Mouse (Mus musculus) inflammation-experienced regulatory T-cells, adult 6 months (primary cell): ENCODE results near the gene Dock6. TPM values are rescaled to one million over a fixed set of nuclear protein-coding genes. Genes with fewer than 3 reads are reported as not detected.

Experiments
- ATAC-seq: one replicate; pipeline ENCODE4 v1.8.0; 2017
- polyA plus RNA-seq, 3 experiments: library from polyadenylated mRNA; unstranded; fragments of 100-300 nt; shearing (Covaris generic); gene quantifications; one replicate each; pipeline ENCODE4 v1.2.1; 2017

Gene Dock6
- polyA plus RNA-seq, 3 experiments from 2014 or later, result 1.7 to 2.1 (median 1.9) TPM

DNA sequence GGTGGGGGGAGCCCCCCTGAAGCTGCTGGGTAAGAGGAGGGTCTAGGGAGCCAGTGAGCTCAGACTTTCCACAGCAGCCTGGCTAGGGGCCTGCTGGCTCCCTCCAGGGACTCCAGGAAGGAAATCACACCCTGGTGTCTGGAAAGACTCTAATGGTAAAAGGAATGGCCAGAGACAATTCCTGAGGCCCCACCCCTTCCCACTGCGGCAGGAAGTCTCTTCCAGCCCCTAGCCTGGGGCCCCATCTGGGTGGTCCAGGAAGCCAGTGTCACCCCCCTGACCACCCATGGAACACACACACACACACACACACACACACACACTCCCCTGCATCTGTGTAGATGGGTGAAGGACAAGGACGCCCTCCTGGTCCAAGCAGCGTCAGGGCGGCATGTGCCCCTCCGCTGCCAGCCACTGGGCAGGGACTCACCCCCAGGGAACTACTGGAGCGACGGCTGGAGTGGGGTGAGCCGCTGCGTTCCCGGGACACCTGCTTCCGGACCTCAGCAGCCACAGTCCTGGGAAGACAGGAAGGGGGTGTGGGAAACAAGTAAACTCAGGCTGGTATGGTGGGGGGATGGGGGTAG, 5.6 kb downstream of the Dock6 start:
- ATAC-seq, result no peak

DNA sequence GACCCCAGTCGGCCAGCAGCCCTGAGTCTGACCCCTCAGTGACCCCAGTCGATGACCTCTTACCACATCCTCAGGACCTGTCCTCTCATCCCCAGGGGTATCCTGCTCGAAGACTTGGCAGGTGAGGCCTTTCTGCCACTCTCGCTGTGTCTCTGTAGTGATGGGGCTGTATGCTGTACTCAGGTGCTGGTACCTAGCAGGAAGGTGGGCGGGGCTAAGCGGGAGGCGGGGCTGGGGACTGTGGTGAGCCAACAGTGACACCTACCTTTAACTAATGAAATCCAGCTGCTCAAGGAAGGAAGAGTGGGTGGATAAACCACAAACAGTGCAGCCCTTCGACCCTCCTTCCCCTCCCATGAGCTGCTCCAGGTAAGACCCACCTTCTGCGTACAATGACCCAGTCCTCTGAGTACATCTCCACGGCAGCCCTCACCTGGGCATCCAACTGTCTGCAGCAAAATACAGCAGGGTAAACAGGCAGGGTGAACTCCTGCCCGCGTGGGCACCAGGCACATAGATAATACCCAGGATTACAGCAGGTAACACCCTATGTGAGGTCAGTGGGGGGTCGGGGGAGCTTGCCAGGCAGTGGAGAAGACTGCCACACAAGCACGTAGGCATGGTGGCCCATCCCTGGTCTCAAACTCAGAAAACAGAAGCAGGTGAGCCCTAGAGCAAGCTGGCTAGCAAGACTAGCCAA, 6.9 kb downstream of the Dock6 start:
- no peak for ATAC-seq

DNA sequence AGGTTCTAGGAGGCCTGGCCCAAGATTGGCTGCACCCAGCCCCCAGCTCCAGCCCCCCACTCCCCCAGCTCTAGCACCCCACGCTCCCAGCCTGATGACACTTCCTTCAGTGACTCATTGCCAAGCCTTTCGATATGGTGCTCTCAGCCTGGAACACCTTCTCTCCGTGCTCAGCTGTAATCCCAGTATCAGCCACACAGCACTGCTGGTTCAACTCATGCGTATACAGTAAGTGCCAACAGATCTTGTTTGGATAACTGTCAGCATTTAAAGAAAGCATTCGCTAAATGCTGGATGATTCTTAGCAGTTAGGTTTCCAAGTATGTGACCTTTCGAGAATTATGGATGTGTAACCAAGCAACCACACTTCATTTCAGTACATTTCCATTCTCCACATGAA, 9.3 kb downstream of the Dock6 start:
- ATAC-seq, result no peak

DNA sequence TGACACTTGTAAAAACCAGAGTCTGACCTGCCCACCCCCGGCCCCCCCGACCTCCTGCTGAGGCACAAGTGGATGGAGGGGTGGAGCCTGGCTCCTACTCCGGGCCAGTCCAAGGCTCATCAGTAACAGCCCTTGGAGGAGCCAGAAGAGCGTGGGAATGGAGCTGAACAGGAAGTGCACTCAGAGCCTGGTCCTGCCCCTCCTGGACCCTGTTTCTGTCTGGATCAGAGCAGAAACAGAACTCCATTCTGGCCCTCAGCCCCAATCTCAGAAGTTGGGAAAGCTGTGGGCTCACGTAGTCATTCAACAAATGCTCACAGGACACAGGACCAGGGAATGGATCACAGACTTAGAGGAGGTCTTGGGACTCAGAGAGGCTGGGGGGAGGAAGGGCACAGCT, 10.0 kb downstream of the Dock6 start:
- ATAC-seq, result no peak

DNA sequence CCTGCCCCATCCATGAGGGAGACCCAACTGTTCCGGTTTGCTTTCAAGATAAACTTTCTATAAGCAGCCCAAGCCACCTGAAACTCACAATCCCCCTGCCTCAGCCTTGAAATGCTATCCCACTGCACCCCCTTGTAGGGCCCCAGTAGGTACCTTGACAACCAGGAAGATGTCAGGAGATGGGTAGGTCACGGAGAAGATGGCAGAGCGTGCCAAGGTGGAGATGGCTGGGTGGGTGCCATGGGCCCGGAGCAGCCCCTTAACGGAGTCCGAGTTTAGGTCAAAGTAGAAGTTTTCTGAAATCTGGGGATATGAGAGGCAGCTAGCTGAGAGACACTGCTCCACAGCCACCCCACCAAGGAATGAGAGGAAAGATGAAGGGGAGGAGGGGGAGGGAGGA, 11.1 kb downstream of the Dock6 start:
- no peak for ATAC-seq

DNA sequence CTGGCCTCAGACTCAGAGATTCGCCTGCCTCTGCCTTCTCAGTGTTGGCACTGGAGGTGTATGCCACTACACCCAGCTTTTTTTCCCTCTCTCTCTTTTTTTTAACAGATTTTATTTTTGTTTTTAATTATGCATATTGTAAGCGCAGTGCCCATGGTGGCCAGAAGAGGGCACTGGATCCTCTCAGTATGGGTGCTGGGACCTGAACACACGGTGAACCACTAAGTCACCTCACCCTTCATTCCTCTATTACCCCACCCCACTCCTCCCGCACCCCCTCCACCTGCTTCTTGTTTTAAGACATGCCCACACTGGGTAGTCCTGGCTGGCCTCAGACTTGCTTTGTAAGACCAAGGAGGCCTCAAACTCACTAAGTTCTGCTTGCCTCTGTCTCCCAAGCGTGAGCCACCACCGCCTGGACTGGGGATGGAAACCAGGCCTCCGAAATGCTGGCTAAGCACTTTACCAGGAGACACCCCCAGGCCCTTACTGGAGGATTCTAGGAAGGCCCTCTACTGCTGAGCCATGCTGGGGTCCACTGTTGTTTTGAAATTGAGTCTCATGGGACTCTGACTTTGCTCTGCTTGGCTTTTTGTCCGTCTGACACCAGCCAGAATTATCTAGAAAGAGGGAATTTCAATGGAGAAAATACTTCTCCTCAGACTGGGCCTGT, 12.2 kb downstream of the Dock6 start:
- ATAC-seq, result no peak

DNA sequence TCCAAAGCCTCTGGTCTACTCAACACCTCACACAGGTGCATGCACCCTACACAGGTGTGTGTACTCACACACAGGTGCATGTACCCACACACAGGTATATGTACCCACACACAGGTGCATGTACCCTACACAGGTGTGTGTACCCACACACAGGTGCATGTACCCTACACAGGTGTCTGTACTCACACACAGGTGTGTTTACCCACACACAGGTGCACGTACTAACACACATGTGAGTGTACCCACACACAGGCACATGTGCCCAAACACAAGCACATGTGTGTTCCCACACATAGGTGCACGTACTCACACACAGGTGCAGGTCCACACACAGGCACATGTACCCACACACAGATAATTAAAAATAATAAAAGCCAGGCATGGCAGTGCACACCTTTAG, 14.7 kb downstream of the Dock6 start:
- no peak for ATAC-seq

DNA sequence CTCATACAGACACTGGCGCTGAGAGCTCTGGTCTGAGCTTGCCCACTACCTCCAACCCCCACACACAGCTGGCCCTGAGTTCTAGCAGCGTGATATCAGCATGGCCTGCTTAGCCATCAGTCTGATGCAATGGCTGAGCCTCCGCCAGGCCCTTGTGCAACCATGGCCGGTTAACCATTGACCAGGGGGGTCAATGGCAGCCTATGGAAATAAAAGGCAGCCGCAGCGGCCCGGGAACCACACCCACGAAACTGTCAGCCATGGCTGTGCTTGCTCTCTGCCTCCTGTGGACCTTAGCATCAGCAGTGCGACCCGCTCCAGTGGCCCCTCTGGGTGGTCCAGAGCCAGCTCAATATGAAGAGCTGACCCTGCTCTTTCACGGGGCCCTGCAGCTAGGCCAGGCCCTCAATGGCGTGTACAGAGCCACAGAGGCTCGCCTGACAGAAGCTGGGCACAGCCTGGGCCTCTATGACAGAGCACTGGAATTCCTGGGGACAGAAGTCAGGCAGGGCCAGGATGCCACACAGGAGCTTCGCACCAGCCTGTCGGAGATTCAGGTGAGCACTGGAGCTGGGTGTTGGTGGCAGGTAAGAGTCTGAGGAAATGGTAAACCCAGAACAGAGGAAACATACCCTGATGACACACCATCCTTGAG, 17.1 kb downstream of the Dock6 start, which contains the start of gene Angptl8:
Gene Angptl8 (plus strand): TSS at position 253 of the 655 bp plus-strand sequence.
- no peak for ATAC-seq

DNA sequence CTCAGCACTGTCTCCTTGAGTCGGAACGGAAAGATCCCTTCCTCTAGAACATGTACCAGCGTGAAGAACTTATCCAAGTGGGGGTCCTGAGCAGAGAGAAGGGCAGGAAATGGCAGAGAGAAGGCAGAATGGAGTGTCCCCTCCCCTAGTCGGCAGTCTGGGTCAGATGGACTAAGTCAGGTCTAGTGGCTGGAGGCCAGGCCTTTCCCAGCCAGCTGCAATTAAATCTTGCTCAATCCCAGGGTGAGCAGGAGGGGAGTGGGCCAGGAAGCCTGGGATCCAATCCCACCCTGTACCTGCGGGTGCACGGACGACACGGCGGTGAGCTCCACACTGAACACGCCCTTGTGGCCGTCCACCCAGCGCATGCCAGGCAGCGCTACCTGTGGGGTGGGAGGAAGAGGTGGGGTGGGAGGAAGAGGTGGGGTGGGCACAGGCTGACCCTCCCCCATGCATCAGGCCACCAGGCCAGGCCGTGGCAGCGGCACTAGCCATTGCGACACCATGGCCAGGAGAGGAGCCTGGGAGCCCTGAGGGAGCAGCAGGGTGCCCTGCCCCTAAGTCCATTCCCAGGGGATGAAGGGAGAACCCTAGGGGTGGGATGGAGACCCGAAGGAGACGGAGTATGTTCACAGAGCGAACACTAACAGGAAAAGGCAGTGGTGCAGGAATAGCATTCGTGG, 20.7 kb downstream of the Dock6 start:
- no peak for ATAC-seq

DNA sequence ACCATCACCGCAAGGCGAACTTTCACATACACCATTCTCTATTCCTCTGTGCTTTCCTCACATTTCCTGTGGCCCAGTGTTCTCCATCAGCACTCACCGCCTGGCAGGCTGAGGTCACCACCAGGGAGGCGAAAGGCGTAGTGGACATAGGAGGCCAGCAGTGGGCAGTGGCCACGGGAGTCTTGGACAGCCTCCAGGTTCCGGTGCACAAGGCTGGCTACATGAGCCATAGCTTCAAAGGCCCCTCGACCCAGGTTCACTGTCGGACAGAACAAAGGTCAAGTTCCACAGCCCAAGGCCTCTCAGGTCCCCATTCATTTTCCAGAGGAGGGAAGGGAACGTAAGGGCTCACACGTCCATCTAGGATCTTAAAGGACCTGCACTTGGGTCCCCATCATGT, 21.5 kb downstream of the Dock6 start:
- ATAC-seq, result no peak

DNA sequence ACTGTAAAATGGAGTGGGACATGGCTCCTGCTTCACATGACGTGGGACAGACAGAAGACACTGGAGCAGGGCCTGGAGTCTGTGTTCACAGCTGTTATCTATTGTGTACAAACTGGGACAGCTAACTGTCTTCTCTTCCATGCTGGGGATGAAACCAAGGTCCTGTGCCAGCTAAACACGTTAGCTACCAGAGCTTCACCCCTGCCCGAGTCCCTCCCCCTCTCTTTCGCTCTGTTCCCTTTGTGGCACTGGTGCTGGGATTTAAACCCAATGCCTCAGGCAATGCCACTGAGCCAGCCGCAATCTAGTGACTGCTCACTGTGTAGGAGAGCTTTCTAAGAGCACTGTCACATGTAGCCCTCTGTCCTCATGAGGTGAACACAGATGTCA, 22.0 kb downstream of the Dock6 start:
- ATAC-seq, result no peak

DNA sequence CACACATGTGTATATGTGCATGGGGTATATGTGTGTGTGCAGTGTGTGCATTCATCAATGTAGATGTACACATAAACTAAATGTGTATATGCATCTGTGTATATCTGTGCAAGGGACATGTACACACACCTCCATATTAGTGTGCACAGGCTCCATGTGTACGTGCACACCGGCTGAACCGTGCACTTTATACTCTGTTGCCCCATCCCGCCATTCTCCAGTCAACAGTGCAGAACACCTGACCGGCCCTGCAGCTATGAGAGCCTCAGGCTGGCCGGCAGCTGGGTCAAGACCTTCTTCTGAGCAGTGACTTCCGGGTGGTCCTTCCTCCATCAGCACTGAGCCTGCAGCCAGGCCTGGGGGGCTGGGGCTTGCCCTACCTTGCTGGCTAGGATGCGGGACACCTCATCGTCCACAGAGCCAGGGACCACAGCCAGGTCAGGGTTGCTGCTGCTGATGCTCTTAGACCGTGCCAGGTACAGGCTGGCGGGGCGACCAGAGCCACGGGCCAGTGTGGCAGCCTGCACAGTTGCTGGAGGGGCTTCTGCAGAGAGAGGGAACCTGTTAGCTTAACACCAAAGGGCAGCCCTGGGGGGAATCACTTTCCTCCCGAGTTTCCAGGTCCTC, 22.5 kb downstream of the Dock6 start:
- no peak for ATAC-seq

DNA sequence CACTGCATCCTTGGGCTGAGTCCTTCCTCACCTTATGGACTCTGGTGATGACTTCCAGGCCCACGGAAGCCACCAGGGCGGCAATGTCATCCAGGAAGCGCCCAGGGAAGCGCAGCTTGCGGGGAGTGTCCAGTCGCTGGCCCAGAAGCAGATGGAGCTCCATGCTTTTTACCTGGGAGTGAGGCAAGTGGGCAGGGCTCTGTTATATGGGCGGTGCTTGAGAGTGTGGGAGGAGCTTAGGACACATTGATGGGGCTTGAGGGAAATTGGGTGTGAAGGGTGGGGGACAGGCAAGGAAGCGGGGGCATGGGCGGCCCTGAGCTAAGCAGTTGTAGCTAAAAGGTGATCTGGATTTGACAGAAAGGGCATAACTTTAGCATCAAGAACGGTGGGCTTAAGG, 28.1 kb downstream of the Dock6 start:
- no peak for ATAC-seq

DNA sequence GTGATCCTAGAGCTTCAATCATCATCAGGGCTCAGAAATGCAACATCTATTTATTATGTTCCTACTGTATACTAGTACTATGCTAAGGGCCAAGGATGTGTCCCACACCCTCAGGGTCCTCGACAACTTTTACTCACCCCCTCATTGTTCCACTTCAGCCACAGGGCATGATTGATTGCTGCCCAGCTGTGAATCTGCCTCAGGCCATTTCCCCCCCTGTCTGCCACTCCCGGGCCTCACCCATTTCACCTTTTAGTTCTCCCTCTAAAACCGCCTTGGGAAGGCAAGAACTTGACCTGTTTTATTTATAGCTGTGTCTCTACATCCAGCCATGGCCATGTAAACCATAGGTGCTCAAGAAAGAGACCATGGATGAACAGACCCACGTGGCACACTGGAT, 28.5 kb downstream of the Dock6 start:
- no peak for ATAC-seq

DNA sequence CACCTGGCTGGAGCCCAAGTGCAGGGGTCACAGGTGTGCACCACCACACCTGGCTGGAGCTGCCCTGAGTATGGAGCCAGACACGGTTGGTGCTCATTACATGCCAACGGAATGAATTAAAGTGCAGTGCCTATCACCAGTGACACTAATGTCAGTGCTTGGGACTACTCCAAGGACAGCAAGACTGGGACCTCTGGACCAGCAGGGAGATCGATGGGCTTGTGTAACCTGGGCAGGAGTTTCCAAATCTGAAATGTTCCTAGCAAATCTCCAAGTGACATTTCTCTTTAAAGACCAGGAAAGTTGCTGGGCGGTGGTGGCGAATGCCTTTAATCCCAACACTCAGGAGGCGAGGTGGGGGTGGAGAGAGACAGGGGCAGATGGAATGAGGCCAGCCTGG, 29.7 kb downstream of the Dock6 start:
- ATAC-seq, result no peak

DNA sequence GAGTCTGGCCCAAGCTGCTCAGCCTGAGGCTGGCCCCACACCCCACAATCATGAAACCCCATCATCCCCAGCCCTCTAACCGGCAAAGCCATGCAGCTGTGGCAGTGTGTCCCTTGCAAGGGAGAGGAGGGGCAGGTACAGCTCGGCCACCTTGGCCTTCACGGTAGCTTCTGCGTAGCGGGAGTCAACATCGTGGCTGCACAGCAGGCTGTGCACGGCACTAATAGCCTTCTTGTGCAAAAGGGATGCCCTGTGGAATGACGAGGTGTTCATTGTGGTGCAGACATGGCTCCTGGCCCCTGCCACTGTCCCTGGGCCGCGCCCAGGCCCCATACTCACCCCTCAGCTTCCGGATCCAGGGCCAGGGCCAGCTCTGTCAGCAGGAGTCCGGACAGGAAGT, 32.3 kb downstream of the Dock6 start:
- no peak for ATAC-seq

DNA sequence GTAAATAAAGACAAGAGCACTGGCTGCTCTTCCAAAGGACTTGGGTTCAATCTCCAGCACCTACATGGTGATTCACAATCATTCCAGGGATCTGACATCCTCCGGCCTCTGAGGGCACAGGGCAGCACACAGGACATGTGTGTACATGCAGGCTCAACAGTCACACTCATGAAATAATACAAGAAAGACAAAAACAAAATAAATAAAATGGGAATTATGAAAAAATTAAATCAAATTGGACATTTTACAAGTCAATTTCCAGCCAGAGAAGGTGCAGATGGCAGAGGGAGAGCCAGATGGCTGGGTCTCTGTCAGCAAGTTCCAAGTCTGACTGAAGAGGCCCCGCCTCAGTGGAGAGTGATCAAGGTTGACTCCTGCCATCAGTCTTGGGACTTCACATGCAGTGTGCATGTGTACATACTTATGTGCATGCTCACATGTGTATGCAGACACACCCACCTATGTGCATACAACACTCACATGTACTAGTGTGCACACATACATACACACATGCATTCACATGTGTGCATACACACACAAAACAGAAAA, 33.2 kb downstream of the Dock6 start:
- ATAC-seq, result no peak

DNA sequence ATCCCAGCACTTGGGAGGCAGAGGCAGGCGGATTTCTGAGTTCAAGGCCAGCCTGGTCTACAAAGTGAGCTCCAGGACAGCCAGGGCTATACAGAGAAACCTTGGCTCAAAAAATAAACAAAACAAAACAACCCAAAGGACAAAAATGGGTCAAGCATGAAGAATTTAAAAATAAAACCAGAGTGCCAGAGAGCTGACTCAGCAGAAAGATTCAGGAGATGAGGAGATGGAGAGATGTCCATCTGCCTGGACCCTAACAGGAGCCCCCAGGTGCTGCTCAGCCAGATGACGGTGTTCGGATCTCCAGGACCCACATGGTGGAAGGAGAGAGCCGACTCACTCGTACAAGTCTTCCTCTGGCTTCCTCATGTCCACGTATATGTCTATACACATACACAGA, 33.9 kb downstream of the Dock6 start:
- ATAC-seq, result no peak

DNA sequence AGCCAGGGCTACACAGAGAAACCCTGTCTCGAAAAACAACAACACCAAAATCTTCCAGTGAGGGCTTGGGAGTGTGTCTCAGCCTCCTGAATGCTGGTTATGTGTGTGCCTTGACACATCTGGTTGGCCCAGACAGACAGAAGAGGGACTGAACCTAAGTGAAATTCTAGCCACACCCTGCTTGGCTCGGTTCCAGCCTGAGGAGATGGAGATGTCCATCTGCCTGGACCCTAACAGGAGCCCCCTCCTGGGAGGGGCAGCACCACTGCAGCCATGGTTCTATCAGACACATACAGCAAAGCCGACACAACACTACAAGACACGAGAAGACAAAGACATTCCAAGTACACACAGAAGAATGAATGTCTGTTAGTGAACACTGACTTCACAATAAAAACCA, 34.3 kb downstream of the Dock6 start:
- no peak for ATAC-seq

DNA sequence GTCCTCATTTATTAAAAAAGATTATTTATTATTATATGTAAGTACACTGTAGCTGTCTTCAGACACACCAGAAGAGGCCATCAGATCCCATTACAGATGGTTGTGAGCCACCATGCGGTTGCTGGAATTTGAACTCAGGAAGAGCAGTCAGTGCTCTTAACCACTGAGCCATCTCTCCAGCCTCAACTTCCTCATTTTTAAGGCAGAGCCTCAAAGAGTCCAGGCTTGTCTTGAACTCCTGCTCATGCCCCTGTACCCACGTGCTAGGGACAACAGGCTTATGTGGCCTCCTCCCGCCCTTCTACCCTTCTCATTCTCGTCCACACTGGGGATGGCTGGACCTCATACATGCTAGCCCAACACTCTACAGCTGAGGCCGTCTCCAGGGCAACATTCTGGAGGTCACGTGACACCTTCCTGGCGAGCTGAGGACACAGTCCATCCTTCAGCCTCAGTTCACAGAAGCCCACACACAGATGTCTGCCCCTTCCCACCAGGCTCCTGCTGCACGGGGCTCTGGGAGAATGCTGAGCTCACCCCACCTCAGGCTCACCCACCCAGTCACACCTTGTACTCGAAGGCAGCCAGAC, 35.6 kb downstream of the Dock6 start:
- no peak for ATAC-seq

DNA sequence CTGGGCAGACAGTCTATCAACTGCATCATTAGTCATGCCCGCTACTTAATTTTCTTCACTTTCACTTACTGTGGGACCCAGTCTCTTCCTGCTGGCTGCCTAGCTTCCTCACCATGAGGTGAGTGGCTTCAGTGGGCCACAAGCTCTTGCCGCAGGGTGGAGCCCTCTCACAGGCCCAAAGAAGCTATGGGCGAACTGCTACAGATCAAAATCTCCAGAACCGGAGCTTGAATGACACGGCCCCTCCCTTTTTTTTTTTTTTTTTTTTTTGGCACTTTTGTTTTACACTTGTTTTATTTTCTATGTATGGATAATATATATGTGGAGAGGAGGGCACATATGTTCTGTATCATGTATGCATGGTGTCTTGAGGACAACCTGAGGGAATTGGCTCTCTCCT, 41.3 kb downstream of the Dock6 start:
- ATAC-seq, result no peak

DNA sequence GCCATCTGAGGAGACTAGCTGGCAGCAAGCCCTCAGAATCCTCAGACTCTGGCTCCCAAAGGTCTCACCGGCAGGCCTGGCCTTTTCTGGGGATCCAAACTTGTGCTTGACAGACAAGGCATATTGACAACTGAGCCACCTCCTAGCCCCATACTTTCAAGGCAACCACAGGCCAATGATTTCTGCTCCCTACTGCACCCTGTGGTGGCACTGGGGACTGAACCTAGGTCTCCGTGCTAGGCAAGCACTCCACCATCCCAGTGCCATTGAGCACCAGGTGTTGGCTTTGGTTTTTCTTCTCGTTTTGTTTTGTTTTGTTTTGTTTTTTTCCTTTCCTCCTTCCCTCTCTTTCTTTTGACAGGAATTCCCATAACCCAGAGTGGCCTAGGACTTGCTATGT, 43.9 kb downstream of the Dock6 start:
- ATAC-seq, result no peak
